Mouse (Mus musculus) liver, embryonic 14.5 days (tissue): ENCODE data around the gene Gm29094.

ENCODE experiments used
- CTCF ChIP-seq: IDR thresholded peaks from 2 replicates; pipeline ENCODE4 v1.5.1; 2016; ENCODE audit warnings: antibody characterized with exemption, low read depth, control low read depth
- EP300 ChIP-seq: IDR thresholded peaks from 2 replicates; pipeline ENCODE4 v1.6.1; 2016; ENCODE audit warnings: antibody characterized with exemption, low read depth

- TF ChIP-seq EP300 (no peak), CTCF (no peak)
Measured at GRCm38 (mm10) chr9:89256556-89257335, 57.6 kb downstream of the Gm29094 start.
